Mouse (Mus musculus): ENCODE results near the gene Mgat5b. TPM values are rescaled to one million over a fixed set of nuclear protein-coding genes. Genes with fewer than 3 reads are reported as not detected.

Mgat5b gene
- polyA plus RNA-seq, 1 experiment from 2014 or later, result 3.8 TPM

DNA sequence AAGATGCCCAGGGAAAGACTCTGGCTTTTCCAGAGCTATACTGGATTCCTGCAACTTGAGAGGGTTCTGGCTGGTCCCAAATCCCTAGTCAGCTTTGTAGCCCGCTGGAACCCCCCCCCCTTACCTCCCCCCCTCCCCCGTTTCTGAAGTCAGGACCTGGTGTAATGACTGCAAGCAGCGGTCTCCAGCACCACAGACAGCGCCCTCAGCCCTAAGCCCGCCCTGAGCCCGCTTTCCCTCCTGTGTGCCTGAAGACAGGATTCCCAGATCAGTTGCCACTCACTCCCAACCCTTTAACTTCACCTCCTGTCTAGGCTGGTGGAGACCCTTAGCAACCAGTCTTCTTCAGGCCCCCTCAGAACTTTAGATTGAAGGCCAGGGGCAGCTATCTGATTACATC, 2.1 kb downstream of the Mgat5b start:
- no peaks in the 10 kb centered on the region for H3K9me3 ChIP-seq
- H3K4me2 ChIP-seq (replicated peaks), result peak overlapping the region; percentile 97; the same call in 1 of the 2 replicates
- no peak overlapping the region for H3K4me3 ChIP-seq
- 5% methylated on average over 6 of the region's 6 CpGs for WGBS
- H3K36me3 ChIP-seq, result no peaks in the 10 kb centered on the region
- H3K27ac ChIP-seq, result no peak overlapping the region
- H3K27me3 ChIP-seq, result peaks cover 58% of the 10 kb centered on the region
- no peak for ATAC-seq (ENCODE audit: insufficient number of reproducible peaks, insufficient read depth, low FRiP score, low TSS enrichment)
- H3K4me1 ChIP-seq, result 0 out of 2 replicates have a peak, but pooled peaks cover 4% of the 10 kb centered on the region
- no peak overlapping the region for H3K9ac ChIP-seq

DNA sequence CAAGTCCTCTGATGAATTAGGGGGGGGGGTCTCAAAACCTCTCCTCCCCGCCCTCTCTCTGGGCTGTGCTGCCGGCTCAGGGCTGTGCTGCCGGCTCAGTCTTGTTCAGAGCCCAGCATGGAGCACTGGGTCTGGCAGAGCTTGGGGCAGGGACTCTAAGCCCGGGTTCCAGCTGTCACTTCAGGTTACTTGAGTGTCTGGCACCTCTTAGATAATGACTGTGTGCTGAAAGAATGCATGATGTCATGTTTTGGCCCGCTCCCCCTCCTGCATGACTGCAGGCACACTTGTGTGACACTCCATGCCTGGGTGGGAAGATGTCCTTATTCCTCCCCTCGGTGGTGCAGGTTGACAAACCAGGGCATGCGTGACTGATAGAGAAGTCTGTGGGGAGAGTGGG, 3.4 kb downstream of the Mgat5b start:
- 52% methylated on average over 7 of the region's 7 CpGs for WGBS
- Histone ChIP-seq H3K4me3 (no peak overlapping the region), H3K27me3 (peaks cover 49% of the 10 kb centered on the region), H3K4me1 (0 out of 2 replicates have a peak, but pooled peaks cover 4% of the 10 kb centered on the region), H3K27ac (no peak overlapping the region), H3K4me2 (replicated peaks) (no peak overlapping the region), H3K9ac (no peak overlapping the region), H3K36me3 (no peaks in the 10 kb centered on the region), H3K9me3 (no peaks in the 10 kb centered on the region)
- no peak for ATAC-seq (ENCODE audit: insufficient number of reproducible peaks, insufficient read depth, low FRiP score, low TSS enrichment)

DNA sequence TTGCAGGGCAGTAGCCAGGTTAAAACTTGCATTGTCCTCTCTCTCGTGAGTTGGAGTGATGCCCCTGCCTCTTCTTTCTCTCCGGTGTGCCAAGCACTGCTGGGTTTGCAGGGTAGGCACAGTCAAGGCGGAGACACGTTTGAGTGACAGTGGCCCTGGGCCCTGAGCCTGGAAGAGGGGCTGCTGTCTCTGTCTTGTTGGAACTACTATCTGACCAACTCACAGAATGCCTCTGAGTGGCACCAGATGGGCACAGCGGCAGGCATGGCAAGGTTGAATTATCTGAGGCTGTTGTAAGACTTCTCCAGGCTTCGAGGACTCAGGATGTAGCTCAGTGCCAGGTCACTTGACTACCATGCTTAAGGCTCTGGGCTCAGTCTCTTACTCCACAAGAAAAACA, 9.4 kb downstream of the Mgat5b start:
- Histone ChIP-seq H3K4me2 (replicated peaks) (no peak overlapping the region), H3K9me3 (no peaks in the 10 kb centered on the region), H3K36me3 (no peaks in the 10 kb centered on the region), H3K4me1 (no peaks in the 10 kb centered on the region), H3K27ac (no peak overlapping the region), H3K4me3 (no peak overlapping the region), H3K27me3 (no peaks in the 10 kb centered on the region), H3K9ac (no peak overlapping the region)
- ATAC-seq (ENCODE audit: insufficient number of reproducible peaks, insufficient read depth, low FRiP score, low TSS enrichment), result no peak
- WGBS, result 82% methylated on average over 6 of the region's 6 CpGs

DNA sequence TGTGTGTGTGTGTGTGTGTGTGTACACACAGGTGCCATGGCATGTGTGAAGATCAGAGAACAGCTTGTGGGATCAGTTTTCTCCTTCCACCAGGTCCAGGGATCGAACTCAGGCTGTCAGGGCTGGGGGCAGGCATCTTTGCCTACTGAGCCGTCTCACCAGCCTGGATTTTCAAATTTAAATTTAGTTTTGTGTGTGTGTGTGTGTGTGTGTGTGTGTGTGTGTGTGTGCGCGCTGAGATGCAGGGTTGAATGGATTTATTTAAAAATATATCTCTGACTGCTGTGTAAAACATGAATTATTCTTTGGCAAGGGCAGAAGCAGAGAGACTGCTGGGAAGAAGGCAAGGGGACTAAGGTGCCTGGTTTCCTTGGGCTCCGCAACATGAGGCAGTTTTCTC, 16.2 kb downstream of the Mgat5b start:
- H3K36me3 ChIP-seq, result no peaks in the 10 kb centered on the region

DNA sequence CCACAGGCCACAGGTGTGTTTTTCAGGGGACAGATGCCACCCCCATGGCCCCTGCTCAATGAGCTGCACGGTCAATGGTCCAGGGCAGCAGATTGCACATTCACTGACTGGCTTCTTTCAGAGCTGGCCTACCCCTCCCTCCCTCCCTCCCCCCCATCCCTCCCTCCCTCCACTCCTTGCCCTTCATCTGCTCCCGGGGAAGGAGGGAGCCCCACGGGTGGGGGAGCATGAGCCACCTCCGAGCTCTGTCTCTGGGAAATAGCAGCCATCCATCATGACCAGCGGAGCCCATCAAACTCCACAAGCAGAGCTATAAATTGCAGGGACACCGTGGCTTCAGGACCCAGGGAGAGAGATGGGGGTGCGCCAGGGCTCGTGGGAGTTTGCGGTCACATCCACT, 16.7 kb downstream of the Mgat5b start:
- Histone ChIP-seq H3K4me2 (replicated peaks) (no peak overlapping the region), H3K4me1 (peaks cover 19% of the 10 kb centered on the region), H3K9me3 (no peaks in the 10 kb centered on the region), H3K36me3 (no peaks in the 10 kb centered on the region), H3K9ac (no peak overlapping the region), H3K27ac (no peak overlapping the region), H3K27me3 (no peaks in the 10 kb centered on the region), H3K4me3 (no peak overlapping the region)
- no peak for ATAC-seq (ENCODE audit: insufficient number of reproducible peaks, insufficient read depth, low FRiP score, low TSS enrichment)
- WGBS, result 60% methylated on average over 9 of the region's 9 CpGs

More for the DNA sequence above, 16.2 kb downstream of the Mgat5b start:
- Histone ChIP-seq H3K27ac (no peak overlapping the region), H3K9me3 (no peaks in the 10 kb centered on the region), H3K27me3 (no peaks in the 10 kb centered on the region), H3K9ac (no peak overlapping the region), H3K4me1 (peaks cover 15% of the 10 kb centered on the region), H3K4me3 (no peak overlapping the region), H3K4me2 (replicated peaks) (no peak overlapping the region)
- 80% methylated on average over 5 of the region's 5 CpGs for WGBS
- ATAC-seq (ENCODE audit: insufficient number of reproducible peaks, insufficient read depth, low FRiP score, low TSS enrichment), result no peak

DNA sequence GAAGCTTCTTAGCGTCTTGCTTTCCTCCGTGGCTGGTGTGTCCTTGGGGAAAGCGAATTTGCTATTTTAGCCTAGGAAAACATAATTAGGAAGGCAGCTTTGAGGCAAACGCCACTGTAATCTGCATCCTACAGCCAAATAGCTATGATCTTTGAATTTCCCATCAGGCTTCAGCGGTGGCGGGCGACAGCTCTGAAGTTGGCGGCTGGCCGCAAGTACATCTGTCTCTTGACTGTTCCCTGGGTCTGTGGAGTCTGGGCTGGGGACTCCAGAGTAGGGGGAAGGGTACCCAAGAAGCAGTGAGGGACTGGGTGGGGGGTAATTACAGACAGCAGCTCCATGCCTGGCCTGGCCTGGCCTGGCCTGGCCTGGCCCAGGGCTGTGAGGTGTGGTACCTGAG, 17.3 kb downstream of the Mgat5b start:
- H3K4me2 ChIP-seq (replicated peaks), result no peak overlapping the region
- no peaks in the 10 kb centered on the region for H3K27me3 ChIP-seq
- no peak overlapping the region for H3K9ac ChIP-seq
- 71% methylated on average over 9 of the region's 9 CpGs for WGBS
- peaks cover 19% of the 10 kb centered on the region for H3K4me1 ChIP-seq
- ATAC-seq (ENCODE audit: insufficient number of reproducible peaks, insufficient read depth, low FRiP score, low TSS enrichment), result no peak
- no peaks in the 10 kb centered on the region for H3K9me3 ChIP-seq
- H3K27ac ChIP-seq, result no peak overlapping the region
- no peak overlapping the region for H3K4me3 ChIP-seq
- no peaks in the 10 kb centered on the region for H3K36me3 ChIP-seq

DNA sequence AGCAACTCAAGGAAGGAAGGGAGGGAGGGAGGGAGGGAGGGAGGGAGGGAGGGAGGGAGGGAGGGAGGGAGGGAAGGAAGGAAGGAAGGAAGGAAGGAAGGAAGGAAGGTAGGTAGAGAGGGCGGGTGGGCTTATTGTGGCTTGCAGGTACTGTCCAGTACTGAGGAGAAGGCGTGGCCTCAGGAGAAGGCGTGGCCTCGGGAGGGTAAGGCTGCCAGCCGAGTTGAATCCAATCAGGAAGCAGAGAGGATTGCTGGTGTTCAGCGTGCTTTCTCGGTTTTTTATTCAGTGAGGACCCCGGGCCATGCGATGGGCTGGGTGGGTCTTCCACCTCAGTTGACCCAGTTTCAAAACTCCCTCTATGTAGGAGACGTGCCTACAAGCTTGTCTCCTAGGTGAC, 18.5 kb downstream of the Mgat5b start:
- Histone ChIP-seq H3K4me3 (no peak overlapping the region), H3K4me2 (replicated peaks) (no peak overlapping the region), H3K4me1 (peaks cover 19% of the 10 kb centered on the region), H3K27me3 (no peaks in the 10 kb centered on the region), H3K9ac (no peak overlapping the region), H3K36me3 (no peaks in the 10 kb centered on the region), H3K9me3 (no peaks in the 10 kb centered on the region), H3K27ac (no peak overlapping the region)
- no peak for ATAC-seq (ENCODE audit: insufficient number of reproducible peaks, insufficient read depth, low FRiP score, low TSS enrichment)
- 34% methylated on average over 10 of the region's 10 CpGs for WGBS

DNA sequence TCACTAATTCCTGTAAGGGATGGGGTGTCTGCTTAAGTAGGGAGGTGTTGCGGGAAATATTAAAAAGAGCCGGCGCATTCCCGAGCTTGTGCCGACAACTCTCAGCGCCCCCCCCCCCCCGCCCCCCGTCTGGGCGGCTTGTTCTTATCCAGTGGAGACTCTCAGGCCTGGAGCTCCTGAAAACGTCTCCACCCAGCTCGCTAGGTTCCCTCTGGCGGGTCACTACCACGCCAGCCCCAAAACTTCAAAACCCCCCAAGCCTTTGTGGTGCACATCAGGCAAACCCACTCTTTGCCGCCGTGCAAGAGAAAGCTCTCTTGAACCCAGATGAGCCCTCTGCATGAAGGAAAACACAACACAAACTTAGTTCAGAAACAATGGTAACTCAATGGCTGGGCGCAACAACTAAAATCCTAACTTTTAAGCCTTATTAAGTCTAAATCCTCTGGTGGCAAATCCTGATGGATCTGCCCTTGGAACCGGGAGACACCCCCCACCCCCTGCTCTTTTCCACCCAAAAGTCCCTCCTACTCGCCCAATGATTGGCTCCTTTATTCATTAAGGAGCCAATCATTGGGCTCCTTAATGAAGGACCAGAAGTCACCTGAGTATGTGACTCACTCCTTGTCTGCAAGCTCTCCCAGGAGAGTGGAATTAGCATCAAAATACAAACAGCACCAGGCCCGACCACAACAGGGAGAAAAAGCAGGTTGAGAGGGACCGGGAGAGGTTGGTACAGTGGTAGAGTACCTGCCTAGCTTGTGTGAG, 21.6 kb downstream of the Mgat5b start:
- 0 out of 2 replicates have a peak, but pooled peaks have one; percentile 29 for ATAC-seq (ENCODE audit: insufficient number of reproducible peaks, insufficient read depth, low FRiP score, low TSS enrichment)
- 2% methylated on average over 20 of the region's 20 CpGs for WGBS
- Histone ChIP-seq H3K4me3 (peak overlapping the region; percentile 18), H3K27ac (no peak overlapping the region), H3K27me3 (no peaks in the 10 kb centered on the region), H3K9ac (peak overlapping the region; percentile 24), H3K9me3 (no peaks in the 10 kb centered on the region), H3K4me2 (replicated peaks) (peak overlapping the region; percentile 52), H3K36me3 (no peaks in the 10 kb centered on the region), H3K4me1 (peaks cover 17% of the 10 kb centered on the region)

DNA sequence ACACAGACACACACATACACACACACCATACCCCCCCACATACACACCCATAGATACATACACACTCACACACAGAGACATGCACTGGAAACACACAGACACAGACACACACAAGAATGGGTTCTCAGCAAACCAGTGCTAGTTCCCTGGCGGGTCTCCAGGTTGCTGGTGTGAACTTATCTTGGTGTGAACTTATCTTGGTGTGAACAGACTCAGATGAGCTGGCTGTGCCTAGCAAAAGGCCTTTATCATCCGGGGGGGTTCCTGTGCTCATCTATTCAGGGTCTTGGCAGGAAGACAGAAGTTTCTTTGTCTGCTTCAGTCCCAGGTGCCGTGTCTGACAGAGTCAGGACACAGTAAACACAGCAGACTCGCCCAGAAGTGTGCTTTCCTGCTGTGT, 25.7 kb downstream of the Mgat5b start:
- Histone ChIP-seq H3K27me3 (no peaks in the 10 kb centered on the region), H3K4me1 (peaks cover 6% of the 10 kb centered on the region), H3K4me2 (replicated peaks) (no peak overlapping the region), H3K9ac (no peak overlapping the region), H3K9me3 (no peaks in the 10 kb centered on the region), H3K4me3 (no peak overlapping the region), H3K27ac (no peak overlapping the region), H3K36me3 (no peaks in the 10 kb centered on the region)
- 49% methylated on average over 4 of the region's 4 CpGs for WGBS
- no peak for ATAC-seq (ENCODE audit: insufficient number of reproducible peaks, insufficient read depth, low FRiP score, low TSS enrichment)

DNA sequence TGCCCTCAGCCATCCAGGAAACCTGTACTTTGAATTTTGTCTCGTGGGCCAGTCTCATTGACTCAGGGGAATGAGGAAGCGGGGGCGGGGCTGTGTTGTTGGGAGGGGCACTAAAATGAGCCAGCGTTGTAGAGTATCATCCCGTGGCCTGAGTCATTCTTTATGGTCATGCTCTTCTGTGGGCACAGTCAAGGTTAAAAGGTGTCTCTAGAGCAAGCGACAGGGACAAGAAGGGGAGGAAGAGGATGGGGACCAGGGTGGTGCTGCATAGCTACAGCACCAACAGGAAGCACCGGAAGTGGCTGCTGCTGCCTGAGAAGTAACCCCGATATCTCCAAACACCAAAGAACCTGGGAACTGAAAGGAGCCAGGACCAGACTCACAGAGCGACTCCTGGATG, 31.2 kb downstream of the Mgat5b start:
- no peak overlapping the region for H3K9ac ChIP-seq
- H3K9me3 ChIP-seq, result no peaks in the 10 kb centered on the region
- H3K4me3 ChIP-seq, result no peak overlapping the region
- H3K4me1 ChIP-seq, result no peaks in the 10 kb centered on the region
- H3K36me3 ChIP-seq, result no peaks in the 10 kb centered on the region
- H3K27ac ChIP-seq, result no peak overlapping the region
- no peak overlapping the region for H3K4me2 ChIP-seq (replicated peaks)
- no peaks in the 10 kb centered on the region for H3K27me3 ChIP-seq
- no peak for ATAC-seq (ENCODE audit: insufficient number of reproducible peaks, insufficient read depth, low FRiP score, low TSS enrichment)
- WGBS, result 75% methylated on average over 9 of the region's 9 CpGs

DNA sequence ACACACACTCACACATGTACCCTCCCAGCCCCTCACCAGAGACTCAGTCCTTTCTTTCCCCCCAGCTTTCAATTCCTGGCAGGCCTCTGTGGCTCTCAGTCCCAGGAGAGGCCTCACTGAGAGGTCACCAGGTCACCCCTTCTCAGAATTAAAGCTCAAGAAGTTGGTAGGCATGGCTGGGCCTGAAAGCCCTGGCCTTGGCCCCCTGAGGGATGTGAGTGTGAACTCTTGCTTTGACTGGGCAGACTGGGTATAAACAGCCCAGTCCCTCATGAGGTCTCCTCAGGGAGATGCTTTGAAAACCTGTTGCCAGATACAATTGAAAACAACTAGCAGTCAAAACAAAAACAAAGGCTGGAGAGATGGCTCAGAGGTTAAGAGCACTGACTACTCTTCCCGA, 32.8 kb downstream of the Mgat5b start:
- no peaks in the 10 kb centered on the region for H3K9me3 ChIP-seq
- WGBS, result 56% methylated on average over 1 of the region's 1 CpGs
- H3K27ac ChIP-seq, result no peak overlapping the region
- no peak for ATAC-seq (ENCODE audit: insufficient number of reproducible peaks, insufficient read depth, low FRiP score, low TSS enrichment)
- no peaks in the 10 kb centered on the region for H3K36me3 ChIP-seq
- no peak overlapping the region for H3K4me3 ChIP-seq
- H3K27me3 ChIP-seq, result no peaks in the 10 kb centered on the region
- H3K9ac ChIP-seq, result no peak overlapping the region
- no peaks in the 10 kb centered on the region for H3K4me1 ChIP-seq
- H3K4me2 ChIP-seq (replicated peaks), result no peak overlapping the region

DNA sequence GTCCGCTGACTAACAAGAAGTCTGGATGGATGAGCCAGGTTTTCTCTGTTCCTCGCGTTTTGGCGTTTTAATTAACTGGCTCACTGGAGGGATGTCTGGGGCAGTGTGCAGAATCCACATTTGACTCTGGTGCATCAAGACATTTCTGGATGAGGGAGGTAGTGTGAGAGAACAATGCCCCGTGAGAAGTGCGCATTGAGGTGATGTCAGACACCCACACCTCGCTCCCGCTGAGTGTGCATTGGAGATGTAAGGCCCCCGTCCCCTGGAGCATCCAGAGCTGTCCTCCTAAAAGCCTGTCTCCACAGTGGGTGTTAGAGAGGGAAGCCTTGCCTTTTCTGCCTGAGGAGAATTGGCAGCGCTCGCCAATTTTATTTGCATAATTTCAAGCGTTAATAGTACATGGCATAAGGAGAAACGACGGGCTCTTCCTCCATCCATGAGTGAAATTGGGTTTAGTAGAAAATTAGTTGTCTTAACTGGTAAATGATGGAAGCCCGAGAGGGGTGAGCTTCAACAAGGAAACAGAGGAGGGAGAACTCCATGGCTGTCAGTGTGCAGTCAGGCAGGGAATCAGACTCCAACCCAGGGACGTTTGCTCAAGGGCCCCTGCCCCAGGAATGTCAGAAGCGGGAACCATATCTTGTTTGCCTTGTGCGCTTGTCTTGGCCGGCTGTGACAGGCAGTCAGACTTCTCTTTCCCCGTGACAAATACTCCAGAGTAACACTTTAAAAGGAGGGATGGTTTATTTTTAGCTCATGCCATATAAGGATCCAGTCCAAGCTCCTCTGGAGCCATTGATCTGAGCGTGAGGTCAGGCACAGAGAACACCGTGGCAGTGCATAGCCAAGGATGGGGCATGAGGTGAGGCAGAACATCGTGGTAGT, 35.8 kb downstream of the Mgat5b start:
- WGBS, result 77% methylated on average over 23 of the region's 23 CpGs
- ATAC-seq (ENCODE audit: insufficient number of reproducible peaks, insufficient read depth, low FRiP score, low TSS enrichment), result no peak

More for the DNA sequence above, 35.8 kb downstream of the Mgat5b start:
- no peaks in the 10 kb centered on the region for H3K27me3 ChIP-seq
- H3K4me1 ChIP-seq, result no peaks in the 10 kb centered on the region
- H3K9me3 ChIP-seq, result no peaks in the 10 kb centered on the region
- H3K27ac ChIP-seq, result no peak overlapping the region
- H3K4me3 ChIP-seq, result no peak overlapping the region
- H3K9ac ChIP-seq, result no peak overlapping the region
- no peaks in the 10 kb centered on the region for H3K36me3 ChIP-seq
- no peak overlapping the region for H3K4me2 ChIP-seq (replicated peaks)
